Mouse (Mus musculus) stomach, adult 2 months (tissue): ENCODE measurements around the gene Nr1d1. TPM values are rescaled to one million over a fixed set of nuclear protein-coding genes. Genes with fewer than 3 reads are reported as not detected.

Source experiments
- polyA plus RNA-seq: library from polyadenylated mRNA; depleted of rRNA; stranded (reverse); fragments of >200 nt; gene quantifications from 2 replicates; pipeline ENCODE4 v1.2.3, GENCODE M21; 2012; rRNA removed

Gene Nr1d1
- 41.8 and 51.0 TPM in 2 replicates for polyA plus RNA-seq

DNA sequence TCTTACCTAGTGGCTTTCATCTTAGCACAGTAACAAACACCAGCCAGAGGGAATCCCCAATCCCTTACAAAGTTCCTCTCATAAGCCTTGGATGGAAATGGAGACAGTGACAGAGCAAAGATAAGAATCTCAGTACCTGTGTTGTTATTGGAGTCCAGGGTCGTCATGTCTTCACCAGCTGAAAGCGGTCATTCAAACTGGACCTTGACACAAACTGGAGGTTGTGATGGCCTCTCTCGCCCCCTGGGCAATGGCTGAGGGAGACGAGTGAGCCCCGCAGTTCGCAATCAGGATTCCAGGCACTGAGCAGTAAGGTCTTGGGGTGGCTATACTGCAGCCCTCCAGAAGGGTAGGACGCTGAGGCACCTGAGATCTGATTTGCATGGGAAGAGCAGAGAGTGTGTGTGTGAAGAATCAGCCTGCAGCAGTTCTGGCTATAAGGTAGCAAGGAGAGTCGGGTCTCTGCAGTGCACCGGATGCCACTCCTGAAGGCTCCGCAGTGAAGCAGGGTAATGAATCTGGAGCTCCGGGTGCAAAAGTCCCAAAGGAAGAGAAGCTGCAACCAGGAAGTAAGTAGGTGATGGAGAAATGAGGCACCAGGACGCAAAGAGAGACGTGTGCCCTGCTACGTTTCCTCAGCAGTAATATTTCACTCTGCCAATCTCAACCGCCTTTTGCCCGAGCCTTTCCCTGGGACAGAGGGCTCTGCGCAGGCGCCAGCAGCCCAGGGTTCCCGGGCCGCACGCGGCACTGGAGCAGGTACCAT is at the start of gene Nr1d1:
TSS of gene Nr1d1 (minus strand) at position 752 of the 766 bp plus-strand sequence.

DNA sequence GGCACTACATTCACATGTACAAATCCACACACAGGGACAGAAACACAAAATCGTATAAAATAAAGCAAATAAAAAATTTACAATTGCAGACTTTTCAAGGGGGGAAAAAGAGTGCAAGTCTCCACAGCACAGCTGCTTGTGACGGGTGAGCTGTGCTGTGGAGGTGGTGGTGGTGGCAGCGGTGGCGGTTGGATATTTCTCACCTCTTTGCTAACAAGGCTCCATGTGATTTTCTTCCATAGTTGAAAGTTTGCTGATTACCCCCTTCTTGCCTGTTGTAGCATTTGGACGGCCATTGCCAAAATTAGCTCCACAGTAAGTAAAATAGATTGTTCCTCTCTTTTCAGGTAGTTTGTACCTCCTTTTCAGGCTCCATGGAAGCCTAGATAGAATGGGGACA is 29.5 kb upstream of the Nr1d1 start, which contains the start of gene Casc3:
TSS of gene Casc3 (plus strand) at position 301 of the 400 bp plus-strand sequence.

DNA sequence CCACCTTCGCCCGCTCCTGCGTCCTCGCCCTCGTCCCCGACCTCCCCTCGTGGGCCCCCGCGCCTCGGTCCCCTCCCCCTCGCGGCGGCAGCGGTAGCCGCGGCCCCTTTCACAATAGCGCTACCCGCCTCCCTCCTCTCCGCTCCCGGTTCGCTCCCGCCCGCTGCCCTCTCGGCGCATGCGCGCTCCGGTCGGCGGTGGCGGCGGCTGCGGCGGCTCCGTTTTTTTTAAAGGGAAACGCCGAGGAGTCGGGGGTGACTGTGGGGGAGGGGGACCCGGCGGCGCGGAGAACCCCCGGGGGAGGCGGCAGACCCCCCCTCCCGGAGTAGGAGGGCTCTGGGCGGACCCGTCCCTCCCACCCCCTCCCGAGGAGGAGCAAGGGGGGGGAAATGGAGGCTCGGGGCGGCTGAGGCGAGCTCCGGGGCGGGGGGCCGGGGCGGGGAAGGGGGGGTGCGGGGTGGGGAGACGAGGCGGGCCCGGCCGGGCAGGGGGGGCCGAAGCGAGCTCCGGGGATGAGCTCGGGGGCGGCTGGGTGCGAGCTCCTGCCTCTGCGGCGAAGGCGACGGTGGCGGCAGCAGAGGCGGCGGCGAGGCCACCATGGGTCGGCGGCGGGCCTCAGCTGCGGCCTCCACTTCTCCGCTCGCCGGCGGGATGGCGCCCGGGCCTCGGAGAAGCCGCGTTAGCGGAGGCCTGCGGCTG is 20.0 kb upstream of the Nr1d1 start, which contains the start of gene Msl1:
TSS of gene Msl1 (plus strand) at position 502 of the 699 bp plus-strand sequence.

DNA sequence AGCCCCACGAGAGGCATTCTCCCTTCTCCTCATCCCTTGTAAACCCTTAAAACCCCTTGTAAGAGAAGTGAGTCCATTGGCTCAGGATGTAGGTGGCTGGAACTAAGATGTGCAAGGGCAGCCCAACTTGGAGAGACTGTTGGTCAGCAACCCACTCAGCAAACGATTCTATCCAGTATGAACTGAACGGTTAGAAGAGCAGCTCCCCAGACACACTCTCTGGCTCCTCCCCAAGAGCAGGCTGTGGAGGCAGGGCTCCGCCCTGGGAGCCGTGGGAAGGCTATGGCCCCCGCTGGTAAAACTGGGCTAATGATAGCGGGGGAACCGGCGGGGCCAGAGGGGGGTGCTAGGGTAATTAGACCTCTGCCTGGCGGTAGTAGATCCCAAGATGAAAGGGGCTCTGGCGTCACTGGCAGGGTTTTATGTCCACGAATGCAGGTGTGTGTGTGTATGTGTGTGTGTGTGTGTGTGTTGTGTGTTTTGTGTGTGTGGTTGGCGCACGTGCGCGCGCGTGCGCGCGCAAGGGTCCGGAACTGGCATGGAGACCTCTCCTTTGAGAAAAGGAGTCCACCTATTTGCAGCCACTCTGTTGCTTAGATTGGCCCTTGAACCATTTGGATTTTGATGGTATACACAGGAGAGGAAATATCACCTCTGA is 34.6 kb downstream of the Nr1d1 start, which contains the start of gene Thra:
TSS of gene Thra (plus strand) at position 246 of the 658 bp plus-strand sequence.

DNA sequence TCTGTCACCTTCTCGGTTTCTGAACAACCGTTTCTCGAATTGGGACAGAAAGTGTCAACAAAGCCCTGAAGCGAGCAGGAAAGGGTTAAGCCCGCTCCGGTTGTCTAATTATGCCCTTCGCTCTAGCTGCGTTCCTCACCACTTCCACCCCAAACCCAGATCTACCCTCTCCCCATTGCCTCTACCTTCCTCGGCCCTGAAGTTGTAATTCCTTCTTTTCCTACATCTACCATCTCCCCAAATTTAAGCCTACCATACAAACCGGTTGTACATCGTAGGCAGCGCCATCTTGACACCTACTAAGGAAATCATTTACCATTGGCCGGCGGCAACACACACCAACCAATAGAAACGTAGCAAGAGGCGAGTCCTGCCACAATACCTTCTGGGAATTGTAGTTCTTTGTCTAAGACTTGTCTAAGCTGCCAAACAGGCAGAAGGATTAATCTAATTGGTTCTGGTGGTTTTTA is 46.0 kb downstream of the Nr1d1 start, which contains the start of gene Med24:
TSS of gene Med24 (minus strand) at position 317 of the 470 bp plus-strand sequence.

Other genes with a start within 250 kb of the Nr1d1 start
- 0.21 and 0.39 TPM in 2 replicates for gene Ikzf3, start 229.3 kb downstream of the Nr1d1 start, polyA plus RNA-seq
- not detected in 2 replicates for gene Zpbp2, start 224.2 kb downstream of the Nr1d1 start, polyA plus RNA-seq
- 25.0 and 29.7 TPM in 2 replicates for gene Ormdl3, start 188.0 kb downstream of the Nr1d1 start, polyA plus RNA-seq
- not detected in 2 replicates for gene Lrrc3c, start 177.0 kb downstream of the Nr1d1 start, polyA plus RNA-seq
- gene Gm12355, start 149.7 kb downstream of the Nr1d1 start, polyA plus RNA-seq, result not detected in 2 replicates
- 0.05 TPM in 1 of 2 replicates, not detected in the other for gene Gsdma3, start 149.0 kb downstream of the Nr1d1 start, polyA plus RNA-seq
- gene Gsdma2, start 128.6 kb downstream of the Nr1d1 start, polyA plus RNA-seq, result 1,555 and 1,561 TPM in 2 replicates
- 10.1 and 13.1 TPM in 2 replicates for gene Gsdma, start 111.0 kb downstream of the Nr1d1 start, polyA plus RNA-seq
- 80.1 and 85.7 TPM in 2 replicates for gene Psmd3, start 92.8 kb downstream of the Nr1d1 start, polyA plus RNA-seq
- 0.05 and 0.17 TPM in 2 replicates for gene Csf3, start 74.1 kb downstream of the Nr1d1 start, polyA plus RNA-seq
- gene Med24, start 45.9 kb downstream of the Nr1d1 start, polyA plus RNA-seq, result 39.7 and 42.3 TPM in 2 replicates
- 39.6 and 53.6 TPM in 2 replicates for gene Thra, start 34.7 kb downstream of the Nr1d1 start, polyA plus RNA-seq
- gene Msl1, start 20.2 kb upstream of the Nr1d1 start, polyA plus RNA-seq, result 13.0 and 27.7 TPM in 2 replicates
- gene Casc3, start 29.6 kb upstream of the Nr1d1 start, polyA plus RNA-seq, result 12.8 and 15.0 TPM in 2 replicates
- gene Rapgefl1, start 61.5 kb upstream of the Nr1d1 start, polyA plus RNA-seq, result 27.1 and 44.2 TPM in 2 replicates
- gene Wipf2, start 88.3 kb upstream of the Nr1d1 start, polyA plus RNA-seq, result 8.5 and 14.1 TPM in 2 replicates
- 0.10 and 0.27 TPM in 2 replicates for gene Cdc6, start 132.5 kb upstream of the Nr1d1 start, polyA plus RNA-seq
- 35.6 and 46.0 TPM in 2 replicates for gene Rara, start 152.5 kb upstream of the Nr1d1 start, polyA plus RNA-seq
- gene Gjd3, start 207.7 kb upstream of the Nr1d1 start, polyA plus RNA-seq, result 1.8 and 5.1 TPM in 2 replicates
- gene Top2a, start 248.9 kb upstream of the Nr1d1 start, polyA plus RNA-seq, result 0.35 and 1.1 TPM in 2 replicates